Mouse (Mus musculus) liver, adult 2 months (tissue): ENCODE data around the gene Gas2. TPM values are rescaled to one million over a fixed set of nuclear protein-coding genes. Genes with fewer than 3 reads are reported as not detected.
A peak's percentile ranks its signal among the peaks of the same experiment; 100 is the strongest.

Experiments
- DNase-seq: peaks from one replicate; pipeline ENCODE4 v3.0.0-alpha.2; 2011; ENCODE audit warnings: low read depth, low spot score; ENCODE audit errors: extremely low read depth
- H3K27ac ChIP-seq: fragments of 200-500 bp; replicated peaks from 2 replicates; pipeline ENCODE4 v1.5.1; 2012; ENCODE audit warnings: low read depth, mild to moderate bottlenecking, control low read depth, inconsistent platforms, low read length; ENCODE audit not compliant: insufficient read depth
- H3K27me3 ChIP-seq: fragments of 200-500 bp; 2 replicates; pipeline ENCODE4 v1.6.1; 2012; ENCODE audit warnings: mild to moderate bottlenecking, moderate library complexity, low read length, inconsistent platforms; ENCODE audit not compliant: control insufficient read depth, insufficient read depth
- H3K36me3 ChIP-seq: fragments of 200-500 bp; 2 replicates; pipeline ENCODE4 v1.6.1; 2012; ENCODE audit warnings: low read length, inconsistent platforms; ENCODE audit not compliant: control insufficient read depth, insufficient read depth
- H3K4me1 ChIP-seq: fragments of 200-500 bp; 2 replicates; pipeline ENCODE4 v1.6.1; 2011; ENCODE audit warnings: low read length; ENCODE audit not compliant: control insufficient read depth, insufficient read depth
- H3K4me3 ChIP-seq: fragments of 200-500 bp; 2 replicates; pipeline ENCODE4 v1.5.1; 2011; ENCODE audit warnings: low read depth, mild to moderate bottlenecking, control low read depth, low read length, moderate library complexity; ENCODE audit not compliant: insufficient read depth
- H3K79me2 ChIP-seq: fragments of 200-500 bp; 2 replicates; pipeline ENCODE4 v1.6.1; 2012; ENCODE audit warnings: inconsistent platforms, mild to moderate bottlenecking, low read length, moderate library complexity; ENCODE audit not compliant: control insufficient read depth, insufficient read depth
- H3K9ac ChIP-seq: fragments of 200-500 bp; 2 replicates; pipeline ENCODE4 v1.6.1; 2012; ENCODE audit warnings: low read depth, mild to moderate bottlenecking, control low read depth, inconsistent platforms, low read length
- CTCF ChIP-seq: fragments of 200-500 bp; IDR thresholded peaks from 2 replicates; pipeline ENCODE4 v1.5.1; 2011; ENCODE audit warnings: low read depth, low read length, control low read depth
- POLR2A ChIP-seq: fragments of 200-500 bp; IDR thresholded peaks from 2 replicates; pipeline ENCODE4 v1.6.1; 2011; ENCODE audit warnings: low read length, control low read depth; ENCODE audit not compliant: insufficient read depth; ENCODE audit errors: extremely low read depth
- WGBS: fragments of 180-500 bp; shearing (Covaris S2); methylation state at CpG from one replicate; pipeline ENCODE4 v1.1.7; 2018; 5-methylcytosine and 5-hydroxymethylcytosine counted together
- polyA plus RNA-seq: library from polyadenylated mRNA; depleted of rRNA; stranded (reverse); fragments of >200 nt; gene quantifications from 2 replicates; pipeline ENCODE4 v1.2.3, GENCODE M21; 2012
- total RNA-seq: library from RNA; depleted of rRNA; stranded (reverse); fragments of >200 nt; gene quantifications from 2 replicates; pipeline ENCODE4 v1.2.3, GENCODE M21; 2014

Gene Gas2
- total and polyA plus RNA-seq, 2 experiments: 15.7 to 43.6 TPM

GRCm38 (mm10) chr7:51887678-51888567 is 26.1 kb downstream of the Gas2 start:
- H3K4me3 ChIP-seq: peak overlapping the region; percentile 32
- TF ChIP-seq CTCF (no peak), POLR2A (no peak)
- H3K36me3 ChIP-seq: no peaks in the 10 kb centered on the region
- H3K27me3 ChIP-seq: no peaks in the 10 kb centered on the region
- whole genome bisulfite sequencing: 44% methylated on average over 11 of the region's 11 CpGs
- peaks cover 2% of the 10 kb centered on the region; the same call in 1 of the 2 replicates for H3K79me2 ChIP-seq
- peak; percentile 97 for DNase-seq
- H3K4me1 ChIP-seq: peaks cover 22% of the 10 kb centered on the region
- H3K27ac ChIP-seq: peak overlapping the region; percentile 73
- peak overlapping the region; percentile 12 for H3K9ac ChIP-seq

- DNase-seq: peak; percentile 97
Observed at GRCm38 (mm10) chr7:51889601-51890000, 27.8 kb downstream of the Gas2 start.

GRCm38 (mm10) chr7:51892224-51892965 is 30.6 kb downstream of the Gas2 start:
- peak; percentile 66 for DNase-seq
- H3K79me2 ChIP-seq: peaks cover 8% of the 10 kb centered on the region; the same call in 1 of the 2 replicates
- peaks cover 24% of the 10 kb centered on the region for H3K4me1 ChIP-seq
- no peak for TF ChIP-seq POLR2A
- TF ChIP-seq CTCF: no peak
- peak overlapping the region; percentile 70 for H3K27ac ChIP-seq
- WGBS: 65% methylated on average over 1 of the region's 1 CpGs
- H3K4me3 ChIP-seq: no peak overlapping the region
- 0 out of 2 replicates have a peak overlapping the region, but pooled peaks have one; percentile 14 for H3K9ac ChIP-seq
- no peaks in the 10 kb centered on the region for H3K27me3 ChIP-seq
- no peaks in the 10 kb centered on the region for H3K36me3 ChIP-seq

More at GRCm38 (mm10) chr7:51889601-51890000, 27.8 kb downstream of the Gas2 start:
- Histone ChIP-seq H3K9ac (no peak overlapping the region), H3K4me3 (no peak overlapping the region), H3K27ac (peak overlapping the region; percentile 62; the same call in 1 of the 2 replicates), H3K36me3 (no peaks in the 10 kb centered on the region), H3K27me3 (no peaks in the 10 kb centered on the region), H3K4me1 (peaks cover 25% of the 10 kb centered on the region), H3K79me2 (peaks cover 5% of the 10 kb centered on the region; the same call in 1 of the 2 replicates)
- TF ChIP-seq CTCF (no peak), POLR2A (no peak)
- 30% methylated on average over 7 of the region's 7 CpGs for WGBS

GRCm38 (mm10) chr7:51893008-51893407 is 31.2 kb downstream of the Gas2 start:
- Histone ChIP-seq H3K4me1 (peaks cover 24% of the 10 kb centered on the region), H3K27ac (no peak overlapping the region), H3K9ac (no peak overlapping the region), H3K4me3 (no peak overlapping the region), H3K27me3 (no peaks in the 10 kb centered on the region), H3K36me3 (no peaks in the 10 kb centered on the region), H3K79me2 (peaks cover 8% of the 10 kb centered on the region; the same call in 1 of the 2 replicates)
- TF ChIP-seq CTCF (no peak), POLR2A (no peak)
- DNase-seq: peak; percentile 88
- WGBS: 33% methylated on average over 4 of the region's 4 CpGs

DNA sequence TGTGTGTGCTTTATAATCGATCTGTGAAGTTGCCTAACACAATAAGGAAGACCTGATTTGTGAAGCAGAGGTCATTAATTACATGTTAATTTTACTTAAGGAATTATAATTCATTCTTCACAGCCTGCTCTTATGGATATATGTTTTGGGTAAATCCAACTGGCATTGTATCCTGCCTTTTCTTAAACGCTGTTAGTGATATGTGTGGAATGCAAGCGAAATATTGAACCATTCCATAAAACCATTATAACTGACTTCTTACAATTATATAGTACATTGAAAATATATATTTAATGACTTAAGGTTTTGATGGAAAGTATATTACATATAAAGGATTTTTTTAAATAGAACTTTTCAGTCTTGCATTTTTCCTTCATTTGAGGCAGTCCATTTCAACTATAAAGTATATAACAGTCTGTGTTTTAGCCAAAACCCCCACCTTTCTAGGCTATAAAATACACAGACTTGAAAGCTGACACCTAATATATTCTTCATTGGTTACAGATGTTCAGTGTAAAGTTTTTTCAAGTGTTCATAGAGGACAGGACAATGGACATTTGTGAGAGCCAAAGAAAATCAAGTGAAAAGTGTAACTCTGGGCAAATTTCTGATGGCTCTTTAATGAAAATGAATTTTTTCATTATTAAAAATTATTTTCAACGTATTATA is 32.5 kb downstream of the Gas2 start:
- H3K4me1 ChIP-seq: peaks cover 17% of the 10 kb centered on the region
- H3K36me3 ChIP-seq: no peaks in the 10 kb centered on the region
- TF ChIP-seq POLR2A (no peak), CTCF (no peak)
- H3K9ac ChIP-seq: no peak overlapping the region
- DNase-seq: no peak
- H3K4me3 ChIP-seq: no peak overlapping the region
- no peak overlapping the region for H3K27ac ChIP-seq
- WGBS: 78% methylated on average over 4 of the region's 4 CpGs
- peaks cover 8% of the 10 kb centered on the region; the same call in 1 of the 2 replicates for H3K79me2 ChIP-seq
- H3K27me3 ChIP-seq: no peaks in the 10 kb centered on the region
